Mouse (Mus musculus) embryonic facial prominence, embryonic 11.5 days (tissue): ENCODE data around the gene Pnrc1. TPM values are rescaled to one million over a fixed set of nuclear protein-coding genes. Genes with fewer than 3 reads are reported as not detected.

Experiments
- polyA plus RNA-seq: library from polyadenylated mRNA; unstranded; fragments of >200 nt; fragmentation: Nextera tagmentation; extraction: Ambion mirVana; gene quantifications from 2 replicates; pipeline ENCODE4 v1.2.1, GENCODE M21; 2014

Pnrc1 gene
- polyA plus RNA-seq, 1 experiment from 2014 or later, result 115 TPM

Other genes starting within 250 kb of the Pnrc1 start
- gene Gabrr2, start 227.2 kb downstream of the Pnrc1 start, polyA plus RNA-seq, result 0.43 TPM in 1 of 2 replicates, not detected in the other
- 0.15 TPM in 1 of 2 replicates, not detected in the other for gene Gabrr1, start 157.6 kb downstream of the Pnrc1 start, polyA plus RNA-seq
- gene Pm20d2, start 100.4 kb downstream of the Pnrc1 start, polyA plus RNA-seq, result 0.48 and 1.1 TPM in 2 replicates
- gene Srsf12, start 81.2 kb downstream of the Pnrc1 start, polyA plus RNA-seq, result 8.5 and 10.8 TPM in 2 replicates
- gene Rngtt, start 20.1 kb upstream of the Pnrc1 start, polyA plus RNA-seq, result 37.8 and 41.7 TPM in 2 replicates